Mouse (Mus musculus): ENCODE measurements around the gene Atxn2. TPM values are rescaled to one million over a fixed set of nuclear protein-coding genes. Genes with fewer than 3 reads are reported as not detected.
A peak's percentile ranks its signal among the peaks of the same experiment; 100 is the strongest.

Gene Atxn2
- polyA plus RNA-seq, 1 experiment, result 60.6 TPM

DNA sequence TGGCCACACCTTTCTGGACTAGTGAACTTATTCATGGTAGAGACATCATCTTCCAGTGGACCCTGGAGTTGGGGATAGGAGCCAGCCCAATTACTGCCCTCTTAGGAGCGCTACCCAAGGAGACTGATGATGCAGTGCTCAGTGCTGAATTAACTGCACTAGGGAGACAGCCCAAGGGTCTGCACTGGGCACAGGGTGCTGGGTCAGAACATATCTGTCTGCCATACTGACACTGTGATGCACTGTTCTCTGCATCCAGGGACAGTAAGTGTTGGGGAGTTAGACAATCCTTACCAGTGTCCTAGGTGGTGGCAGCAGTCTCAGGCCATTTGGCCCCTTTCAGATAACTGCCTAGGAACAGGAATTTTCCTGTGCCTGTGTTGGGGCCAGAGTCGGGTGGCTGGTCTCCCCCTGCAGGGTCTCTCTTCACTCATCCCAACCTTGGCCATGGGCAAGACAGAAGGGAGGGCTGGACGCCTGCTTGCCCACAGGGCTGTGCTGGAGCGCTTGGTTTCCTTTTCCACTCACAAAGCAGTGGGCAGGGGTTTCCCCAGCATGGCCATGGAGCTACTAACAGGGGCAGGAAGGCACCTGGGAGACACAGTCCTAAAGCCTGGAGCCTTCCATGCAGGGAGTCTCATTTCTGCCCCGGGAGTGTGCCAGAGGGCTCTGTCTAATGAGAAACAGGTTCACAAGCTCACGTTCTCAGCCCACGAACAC, 111.8 kb downstream of the Atxn2 start:
- Histone ChIP-seq H3K4me3 (replicated peaks; ENCODE audit: control insufficient read depth, low read depth, low read length) (no peak overlapping the region), H3K4me1 (ENCODE audit: control insufficient read depth, insufficient read depth, low read length) (peaks cover 3% of the 10 kb centered on the region; the same call in 1 of the 2 replicates), H3K27ac (ENCODE audit: control insufficient read depth, insufficient read depth, low read depth, low read length, poor library complexity) (no peak overlapping the region)
- WGBS, result 65% methylated on average over 7 of the region's 7 CpGs
- no peak for TF ChIP-seq CTCF (IDR thresholded peaks at IDR 0.05; ENCODE audit: control insufficient read depth, insufficient read depth, low read length)
- TF ChIP-seq POLR2A (IDR thresholded peaks at IDR 0.05; ENCODE audit: borderline replicate concordance, control insufficient read depth, low read depth, low read length), result no peak

- no peak overlapping the region for H3K4me3 ChIP-seq (replicated peaks; ENCODE audit: control insufficient read depth, low read depth, low read length)
- no peak overlapping the region for H3K27ac ChIP-seq (ENCODE audit: control insufficient read depth, insufficient read depth, low read depth, low read length, poor library complexity)
- H3K4me1 ChIP-seq (ENCODE audit: control insufficient read depth, insufficient read depth, low read length), result peaks cover 3% of the 10 kb centered on the region; the same call in 1 of the 2 replicates
- TF ChIP-seq CTCF (IDR thresholded peaks at IDR 0.05; ENCODE audit: control insufficient read depth, insufficient read depth, low read length) (no peak), POLR2A (IDR thresholded peaks at IDR 0.05; ENCODE audit: borderline replicate concordance, control insufficient read depth, low read depth, low read length) (no peak)
- WGBS, result 85% methylated on average over 1 of the region's 1 CpGs
Measured at GRCm38 (mm10) chr5:121823668-121824067, 112.5 kb downstream of the Atxn2 start.

GRCm38 (mm10) chr5:121824121-121824520, 113.0 kb downstream of the Atxn2 start:
- TF ChIP-seq CTCF (IDR thresholded peaks at IDR 0.05; ENCODE audit: control insufficient read depth, insufficient read depth, low read length), result no peak
- no peak for TF ChIP-seq POLR2A (IDR thresholded peaks at IDR 0.05; ENCODE audit: borderline replicate concordance, control insufficient read depth, low read depth, low read length)
- WGBS, result 31% methylated on average over 4 of the region's 4 CpGs
- Histone ChIP-seq H3K4me3 (replicated peaks; ENCODE audit: control insufficient read depth, low read depth, low read length) (no peak overlapping the region), H3K4me1 (ENCODE audit: control insufficient read depth, insufficient read depth, low read length) (peaks cover 3% of the 10 kb centered on the region; the same call in 1 of the 2 replicates), H3K27ac (ENCODE audit: control insufficient read depth, insufficient read depth, low read depth, low read length, poor library complexity) (peak overlapping the region; percentile 26)

DNA sequence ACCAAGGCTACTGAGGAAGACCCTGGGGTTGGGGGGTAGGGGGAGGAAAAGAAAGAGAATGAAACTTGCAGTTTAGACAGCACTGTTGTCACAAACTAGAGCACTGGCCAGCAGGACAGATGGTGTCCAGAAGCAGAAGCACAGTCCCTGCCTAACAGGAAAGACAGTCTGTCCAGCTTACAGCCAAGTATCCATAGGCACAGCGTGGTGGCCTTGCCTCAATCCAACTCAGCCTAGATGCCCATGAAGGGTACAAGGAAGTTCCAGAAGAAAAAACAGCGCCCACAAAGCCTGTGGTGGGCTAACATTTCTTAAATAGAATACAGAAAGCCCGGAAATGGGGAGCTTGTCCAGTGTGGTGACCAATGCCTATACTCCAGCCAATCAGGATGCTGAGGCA, 114.5 kb downstream of the Atxn2 start:
- 83% methylated on average over 3 of the region's 3 CpGs for WGBS
- no peak for TF ChIP-seq CTCF (IDR thresholded peaks at IDR 0.05; ENCODE audit: control insufficient read depth, insufficient read depth, low read length)
- TF ChIP-seq POLR2A (IDR thresholded peaks at IDR 0.05; ENCODE audit: borderline replicate concordance, control insufficient read depth, low read depth, low read length), result no peak
- Histone ChIP-seq H3K27ac (ENCODE audit: control insufficient read depth, insufficient read depth, low read depth, low read length, poor library complexity) (no peak overlapping the region), H3K4me3 (replicated peaks; ENCODE audit: control insufficient read depth, low read depth, low read length) (no peak overlapping the region), H3K4me1 (ENCODE audit: control insufficient read depth, insufficient read depth, low read length) (peaks cover 3% of the 10 kb centered on the region; the same call in 1 of the 2 replicates)

- 82% methylated on average over 4 of the region's 4 CpGs for WGBS
- H3K4me1 ChIP-seq (ENCODE audit: control insufficient read depth, insufficient read depth, low read length), result peaks cover 7% of the 10 kb centered on the region
Measured at GRCm38 (mm10) chr5:121827876-121828275, 116.7 kb downstream of the Atxn2 start.

DNA sequence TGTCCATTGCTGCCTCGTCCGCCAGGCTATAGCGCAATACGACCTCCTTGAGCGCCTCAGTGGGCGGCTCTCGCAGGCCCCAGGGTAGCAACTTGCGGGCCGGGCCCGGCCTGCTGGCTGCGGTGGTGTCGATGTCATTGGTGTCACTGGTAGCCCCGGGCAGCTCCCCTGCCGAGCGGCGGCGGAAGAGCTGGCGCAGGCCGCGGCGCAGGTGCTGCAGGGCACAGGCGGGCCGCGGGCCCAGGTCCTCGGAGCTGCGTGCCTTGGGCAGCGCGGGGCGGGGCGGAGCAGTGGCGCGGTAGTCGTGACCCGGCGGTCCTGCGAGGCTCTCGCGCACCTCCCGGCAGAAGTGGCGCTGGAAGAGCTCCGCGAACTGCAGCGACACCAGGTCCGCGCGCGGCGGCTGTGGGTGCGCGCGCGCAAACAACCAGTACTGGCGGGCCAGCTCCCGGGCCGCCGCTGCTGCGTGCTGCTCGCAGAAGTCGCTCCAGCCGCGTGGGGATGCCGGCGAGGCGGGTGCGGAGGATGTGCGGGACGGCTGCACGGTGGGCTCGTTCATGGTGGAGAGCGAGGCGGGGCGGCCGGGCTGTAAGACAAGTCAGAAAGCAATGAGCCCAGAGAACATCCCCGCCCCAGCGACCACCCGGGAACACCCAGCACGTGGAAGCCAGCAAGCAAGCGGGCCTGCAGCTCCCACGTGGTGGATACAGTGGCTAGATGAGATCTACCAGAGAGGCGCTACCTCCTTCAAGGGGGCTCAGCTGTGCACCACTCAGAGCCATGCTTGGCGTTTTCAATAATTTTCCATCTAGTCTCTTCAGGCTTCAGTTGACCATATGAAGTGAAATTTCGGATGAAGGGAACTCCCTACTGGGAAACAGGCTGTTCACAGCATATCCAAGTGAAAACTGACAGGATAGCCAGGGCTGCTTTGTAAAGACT, 117.6 kb downstream of the Atxn2 start:
- peaks cover 8% of the 10 kb centered on the region for H3K4me1 ChIP-seq (ENCODE audit: control insufficient read depth, insufficient read depth, low read length)
- no peak for TF ChIP-seq POLR2A (IDR thresholded peaks at IDR 0.05; ENCODE audit: borderline replicate concordance, control insufficient read depth, low read depth, low read length)
- no peak for TF ChIP-seq CTCF (IDR thresholded peaks at IDR 0.05; ENCODE audit: control insufficient read depth, insufficient read depth, low read length)
- WGBS, result 96% methylated on average over 82 of the region's 82 CpGs

More at GRCm38 (mm10) chr5:121827876-121828275, 116.7 kb downstream of the Atxn2 start:
- TF ChIP-seq CTCF (IDR thresholded peaks at IDR 0.05; ENCODE audit: control insufficient read depth, insufficient read depth, low read length) (no peak), POLR2A (IDR thresholded peaks at IDR 0.05; ENCODE audit: borderline replicate concordance, control insufficient read depth, low read depth, low read length) (no peak)
- Histone ChIP-seq H3K27ac (ENCODE audit: control insufficient read depth, insufficient read depth, low read depth, low read length, poor library complexity) (no peak overlapping the region), H3K4me3 (replicated peaks; ENCODE audit: control insufficient read depth, low read depth, low read length) (no peak overlapping the region)

GRCm38 (mm10) chr5:121831002-121831601, 120.0 kb downstream of the Atxn2 start:
- TF ChIP-seq CTCF (IDR thresholded peaks at IDR 0.05; ENCODE audit: control insufficient read depth, insufficient read depth, low read length) (no peak), POLR2A (IDR thresholded peaks at IDR 0.05; ENCODE audit: borderline replicate concordance, control insufficient read depth, low read depth, low read length) (no peak)
- peaks cover 8% of the 10 kb centered on the region for H3K4me1 ChIP-seq (ENCODE audit: control insufficient read depth, insufficient read depth, low read length)
- whole genome bisulfite sequencing, result 89% methylated on average over 6 of the region's 6 CpGs
- H3K27ac ChIP-seq (ENCODE audit: control insufficient read depth, insufficient read depth, low read depth, low read length, poor library complexity), result no peak overlapping the region
- H3K4me3 ChIP-seq (replicated peaks; ENCODE audit: control insufficient read depth, low read depth, low read length), result no peak overlapping the region

More for the DNA sequence above, 117.6 kb downstream of the Atxn2 start:
- no peak overlapping the region for H3K4me3 ChIP-seq (replicated peaks; ENCODE audit: control insufficient read depth, low read depth, low read length)
- no peak overlapping the region for H3K27ac ChIP-seq (ENCODE audit: control insufficient read depth, insufficient read depth, low read depth, low read length, poor library complexity)
